Mouse (Mus musculus): Measurements from ENCODE around the gene Akap12. TPM values are rescaled to one million over a fixed set of nuclear protein-coding genes. Genes with fewer than 3 reads are reported as not detected.

The Akap12 gene
- total RNA-seq, 1 experiment from 2014 or later = 18.0 TPM

DNA sequence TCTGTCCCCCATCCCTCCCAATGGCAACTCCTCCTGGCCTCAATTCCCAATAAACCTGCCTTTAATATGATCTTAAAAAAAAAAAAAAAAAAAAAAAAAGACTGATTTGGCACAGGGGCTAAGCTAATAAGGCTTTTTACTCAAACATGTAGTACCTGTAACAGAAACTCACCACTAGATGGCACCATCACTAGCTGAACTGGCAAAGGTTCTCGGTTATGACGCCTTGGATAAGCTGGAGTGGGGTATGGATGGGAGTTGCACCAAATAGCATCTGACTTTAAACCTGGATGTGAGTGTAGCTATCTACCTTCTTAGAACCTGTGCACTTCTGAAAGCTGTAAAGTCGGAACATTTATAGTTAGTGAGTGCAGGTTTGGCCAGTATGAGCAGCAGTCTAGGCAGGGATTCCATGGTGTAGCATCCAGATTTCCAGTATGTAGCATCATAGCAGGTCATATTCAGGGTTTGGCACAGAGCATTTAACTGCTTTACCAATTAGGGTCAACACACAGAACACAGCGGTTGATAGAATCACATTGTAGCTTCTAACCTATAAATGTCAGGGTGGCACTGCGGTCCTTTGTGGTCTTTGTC lies 138.8 kb downstream of the Akap12 start:
- DNase-seq = no peak

DNA sequence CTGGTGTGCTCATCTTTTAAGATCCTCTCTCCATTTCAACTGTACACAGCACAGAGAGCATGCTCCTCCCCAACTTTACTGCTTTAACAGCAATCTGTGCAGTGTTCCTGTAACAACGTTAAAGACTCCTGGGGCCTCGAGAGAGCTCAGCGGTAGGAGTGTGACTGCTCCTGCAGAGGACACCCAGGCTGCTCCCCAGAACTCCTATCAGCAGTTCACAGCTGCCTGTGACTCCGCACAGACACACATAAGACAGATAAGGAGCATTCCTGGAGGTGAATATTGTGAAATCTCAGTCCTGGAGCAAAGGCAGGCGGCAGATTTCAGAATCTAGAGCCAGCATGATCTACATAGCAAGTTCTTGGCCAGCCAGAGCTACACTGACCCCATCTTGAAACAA lies 139.3 kb downstream of the Akap12 start:
- DNase-seq = no peak

DNA sequence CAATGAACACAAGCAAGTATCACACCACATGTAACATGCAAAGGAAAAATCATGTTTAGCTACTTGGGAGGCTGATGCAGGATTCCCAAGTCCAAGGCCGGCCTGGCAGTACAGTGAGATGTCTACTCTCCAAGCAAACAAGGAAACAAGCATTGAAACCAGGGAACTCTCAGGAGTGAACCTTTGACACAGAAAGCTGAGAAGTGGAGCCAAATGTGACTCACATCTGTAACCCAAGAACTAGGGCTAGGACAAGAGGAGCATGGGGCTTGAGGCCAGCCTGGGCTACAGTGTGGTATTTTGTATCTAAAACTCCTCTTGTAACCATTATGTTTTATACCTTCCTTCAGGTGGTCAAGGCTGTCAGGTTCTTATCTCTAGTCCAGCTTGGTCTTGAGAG lies 141.0 kb downstream of the Akap12 start:
- no peak for DNase-seq

Other genes starting within 250 kb of the Akap12 start
- gene Zbtb2, start 121.7 kb downstream of the Akap12 start, total RNA-seq (2021) = 11.0 and 11.5 TPM in 2 replicates
- gene Rmnd1, start 166.0 kb downstream of the Akap12 start, total RNA-seq (2021) = 48.4 and 53.7 TPM in 2 replicates
- gene Armt1, start 166.1 kb downstream of the Akap12 start, total RNA-seq (2021) = 20.6 and 21.1 TPM in 2 replicates
- 2.0 TPM in 1 of 2 replicates, not detected in the other for gene Ccdc170, start 216.1 kb downstream of the Akap12 start, total RNA-seq (2021)

All from adrenal gland, postnatal 25 days (tissue).